Comparison of ENCODE assay signal across 13 mouse cellular contexts in the genomic region with DNA sequence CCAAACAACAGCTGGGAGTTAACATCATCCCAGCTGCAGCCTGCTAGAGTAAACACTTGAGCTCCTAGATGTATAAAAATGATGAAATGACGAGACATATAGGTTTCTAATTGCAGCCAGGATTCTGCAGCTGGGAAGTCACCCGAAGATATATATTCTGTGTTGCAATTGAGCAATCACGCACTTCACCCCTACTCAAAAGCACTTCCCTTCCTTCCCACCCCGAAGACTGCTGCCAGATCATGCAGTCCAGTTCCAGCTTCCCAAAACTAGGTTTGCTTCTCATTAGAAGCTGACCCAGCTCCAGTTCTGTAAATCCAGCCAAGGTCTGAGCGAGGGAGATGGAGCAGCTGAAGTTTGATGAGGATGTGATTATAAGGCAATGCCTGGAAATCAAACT.
DNase-seq lines count a peak whose midpoint lies in the region; ATAC-seq lines count a peak whose summit lies in the region.
"Had no signal": no experiment of that assay in that cellular context is flagged by ENCODE, and none has a peak within 500 bp of the region (broad histone marks: within the 10 kb centered on the region; RNA-seq: fewer than 3 reads in every experiment).

No protein-coding gene starts in this region.

- no peak overlapping the region for H3K27ac ChIP-seq in heart, embryonic 10.5 days
- H3K27ac ChIP-seq in lung, embryonic 15.5 days = peak overlapping the region; percentile 56
- H3K27ac ChIP-seq in hindbrain, embryonic 14.5 days = no peak overlapping the region
- H3K27ac ChIP-seq: liver, embryonic 14.5 days; midbrain, embryonic 10.5 days had no signal

- ATAC-seq in lung, embryonic 15.5 days (ENCODE audit: borderline replicate concordance, extremely low read depth, low FRiP score, low TSS enrichment) = peak; percentile 93
- ATAC-seq in hindbrain, embryonic 14.5 days (ENCODE audit: low FRiP score) = no peak

- 75% methylated on average over 5 of the region's 5 CpGs for WGBS in heart, embryonic 10.5 days
- WGBS in lung, embryonic 15.5 days = 30% methylated on average over 5 of the region's 5 CpGs
- 91% methylated on average over 5 of the region's 5 CpGs for WGBS in hindbrain, embryonic 14.5 days

- H3K4me2 ChIP-seq in lung, embryonic 15.5 days = no peak overlapping the region
- H3K4me2 ChIP-seq in hindbrain, embryonic 14.5 days (replicated peaks) = no peak overlapping the region

- no peaks in the 10 kb centered on the region for H3K36me3 ChIP-seq in heart, embryonic 10.5 days
- no peaks in the 10 kb centered on the region for H3K36me3 ChIP-seq in lung, embryonic 15.5 days
- H3K36me3 ChIP-seq in hindbrain, embryonic 14.5 days (replicated peaks; ENCODE audit: control insufficient read depth, insufficient read depth) = no peaks in the 10 kb centered on the region
- H3K36me3 ChIP-seq: midbrain, embryonic 10.5 days had no signal

- H3K9me3 ChIP-seq in heart, embryonic 10.5 days = no peaks in the 10 kb centered on the region
- H3K9me3 ChIP-seq in lung, embryonic 15.5 days = no peaks in the 10 kb centered on the region
- no peaks in the 10 kb centered on the region for H3K9me3 ChIP-seq in hindbrain, embryonic 14.5 days (ENCODE audit: control insufficient read depth, low read length)
- H3K9me3 ChIP-seq: midbrain, embryonic 10.5 days had no signal

- H3K27me3 ChIP-seq in heart, embryonic 10.5 days (ENCODE audit: insufficient read depth, poor library complexity, severe bottlenecking) = no peaks in the 10 kb centered on the region
- no peaks in the 10 kb centered on the region for H3K27me3 ChIP-seq in lung, embryonic 15.5 days
- H3K27me3 ChIP-seq in hindbrain, embryonic 14.5 days (ENCODE audit: control insufficient read depth, insufficient read depth, low read length) = no peaks in the 10 kb centered on the region

- no peak overlapping the region for H3K9ac ChIP-seq in lung, embryonic 15.5 days
- H3K9ac ChIP-seq in hindbrain, embryonic 14.5 days = no peak overlapping the region
- H3K9ac ChIP-seq: liver, embryonic 14.5 days had no signal

- peak; percentile 97 for DNase-seq in heart, adult 11 months
- no peak for DNase-seq in heart, embryonic 10.5 days (ENCODE audit: low spot score)
- DNase-seq in lung, postnatal 14 days = no peak
- DNase-seq in heart, adult 8-10 months (ENCODE audit: low spot score) = peak; percentile 38
- peak; percentile 17 to 43 for DNase-seq in lung, postnatal 4 days
- DNase-seq in hindbrain, embryonic 14.5 days (ENCODE audit: low spot score) = no peak
- DNase-seq in cerebellum, postnatal 36 days = no peak
- DNase-seq: cerebellum, postnatal 10 days; thymus, postnatal 14 days had no signal

- no peaks in the 10 kb centered on the region for H3K4me1 ChIP-seq in heart, embryonic 10.5 days
- H3K4me1 ChIP-seq in lung, embryonic 15.5 days = peaks cover 3% of the 10 kb centered on the region; the same call in 1 of the 2 replicates
- H3K4me1 ChIP-seq in hindbrain, embryonic 14.5 days (replicated peaks; ENCODE audit: control insufficient read depth, insufficient read depth, low read length) = no peaks in the 10 kb centered on the region
- H3K4me1 ChIP-seq: midbrain, embryonic 10.5 days had no signal

- H3K4me3 ChIP-seq in heart, embryonic 10.5 days = no peak overlapping the region
- H3K4me3 ChIP-seq in lung, embryonic 15.5 days = no peak overlapping the region
- no peak overlapping the region for H3K4me3 ChIP-seq in hindbrain, embryonic 14.5 days (replicated peaks; ENCODE audit: low read length)
- H3K4me3 ChIP-seq: midbrain, embryonic 10.5 days; myocyte had no signal

Comparison
In these comparisons a context has a peak if more than half of its experiments do, and no peak if none do; other contexts are left out.
1. DNase-seq: peak in heart, adult 11 months (single experiment), heart, adult 8-10 months (single experiment) and lung, postnatal 4 days (2 of 2); none in heart, embryonic 10.5 days (single experiment), lung, postnatal 14 days (single experiment), hindbrain, embryonic 14.5 days (single experiment) and cerebellum, postnatal 36 days (0 of 2).